Mouse (Mus musculus) olfactory bulb, adult 2 months (tissue): ENCODE measurements at regions not wholly inside any gene's neighbourhood (a gene's known extent, or its start where the extent isn't known, plus 50 kb on each side); places are given as distances from the start of the nearest gene placed in this dataset.

Source experiments
- H3K27ac ChIP-seq: fragments of 200-500 bp; 2 replicates; pipeline ENCODE4 v1.5.1; 2012; ENCODE audit warnings: low read depth, low read length; ENCODE audit not compliant: insufficient read depth
- H3K4me1 ChIP-seq: fragments of 200-500 bp; 2 replicates; pipeline ENCODE4 v1.6.1; 2012; ENCODE audit warnings: low read length; ENCODE audit not compliant: control insufficient read depth, insufficient read depth
- H3K4me3 ChIP-seq: fragments of 200-500 bp; 2 replicates; pipeline ENCODE4 v1.5.1; 2012; ENCODE audit warnings: mild to moderate bottlenecking, low read depth, low read length, moderate library complexity; ENCODE audit not compliant: insufficient read depth
- CTCF ChIP-seq: fragments of 200-500 bp; IDR thresholded peaks from 2 replicates; pipeline ENCODE4 v1.5.1; 2012; ENCODE audit warnings: low read depth, mild to moderate bottlenecking, low read length, moderate library complexity; ENCODE audit not compliant: insufficient read depth
- POLR2A ChIP-seq: fragments of 200-500 bp; IDR thresholded peaks from 2 replicates; pipeline ENCODE4 v1.6.1; 2012; ENCODE audit warnings: mild to moderate bottlenecking, low read depth, low read length, moderate library complexity; ENCODE audit not compliant: insufficient read depth
- WGBS: fragments of 180-500 bp; shearing (Covaris S2); methylation state at CpG from one replicate; pipeline ENCODE4 v1.1.7; 2018; 5-methylcytosine and 5-hydroxymethylcytosine counted together

GRCm38 (mm10) chr1:55957804-55958445, 552.2 kb downstream of the Plcl1 start:
- no peak overlapping the region for H3K4me3 ChIP-seq
- 85% methylated on average over 11 of the region's 11 CpGs for WGBS
- H3K27ac ChIP-seq = no peak overlapping the region
- TF ChIP-seq CTCF (no peak), POLR2A (no peak)
- H3K4me1 ChIP-seq = no peaks in the 10 kb centered on the region

DNA sequence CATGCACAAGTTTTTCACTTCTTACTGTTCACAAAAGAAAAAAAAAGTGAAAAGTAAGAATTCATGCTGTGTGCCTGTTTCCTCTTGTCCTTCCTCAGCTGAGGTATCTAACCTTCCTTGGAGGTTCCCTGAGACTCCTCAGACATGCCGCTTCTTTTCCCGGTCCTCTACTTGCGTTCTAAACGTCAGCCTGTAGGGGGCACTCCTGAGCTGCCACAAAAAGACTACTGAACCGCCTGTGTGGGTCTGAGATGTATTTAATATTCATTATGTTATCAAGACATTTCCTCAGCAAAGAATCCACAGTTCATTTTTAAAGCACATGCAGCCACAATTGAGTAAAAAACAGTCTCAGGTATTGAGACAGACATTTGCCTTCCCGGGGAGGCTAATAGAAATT, 554.6 kb downstream of the Plcl1 start:
- TF ChIP-seq CTCF (peak; percentile 40; the same call in 1 of the 2 replicates), POLR2A (no peak)
- WGBS = 15% methylated on average over 6 of the region's 6 CpGs
- Histone ChIP-seq H3K27ac (no peak overlapping the region), H3K4me1 (no peaks in the 10 kb centered on the region), H3K4me3 (no peak overlapping the region)

- WGBS = 94% methylated on average over 5 of the region's 5 CpGs
- Histone ChIP-seq H3K4me3 (no peak overlapping the region), H3K27ac (no peak overlapping the region), H3K4me1 (no peaks in the 10 kb centered on the region)
- TF ChIP-seq POLR2A = no peak
- TF ChIP-seq CTCF = no peak
These were observed 558.1 kb downstream of the Plcl1 start for GRCm38 (mm10) chr1:55963867-55964266.

- no peaks in the 10 kb centered on the region for H3K4me1 ChIP-seq
- no peak overlapping the region for H3K27ac ChIP-seq
- TF ChIP-seq POLR2A (no peak), CTCF (no peak)
- no peak overlapping the region for H3K4me3 ChIP-seq
- WGBS = 91% methylated on average over 2 of the region's 2 CpGs
These were observed 560.6 kb downstream of the Plcl1 start for GRCm38 (mm10) chr1:55966273-55966672.

DNA sequence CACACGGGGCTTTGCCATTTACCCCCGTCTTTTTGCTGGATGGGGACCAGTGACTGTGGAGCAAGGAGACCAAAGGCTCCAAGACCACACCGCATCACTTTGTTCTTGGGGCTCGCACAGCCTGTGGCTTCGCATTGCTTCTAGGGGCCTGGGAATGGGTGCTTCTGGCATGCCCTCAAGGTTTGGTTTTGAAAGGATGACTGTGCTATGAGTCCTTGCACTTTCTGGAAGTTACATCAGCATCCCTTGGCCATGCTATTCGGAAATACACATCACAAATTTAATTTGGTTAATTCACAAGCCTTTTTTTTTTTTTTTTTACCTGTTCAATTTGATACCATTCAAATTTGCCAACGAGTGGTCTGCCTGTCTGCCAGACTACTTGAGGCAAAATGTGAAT, 562.1 kb downstream of the Plcl1 start:
- TF ChIP-seq POLR2A = no peak
- no peak for TF ChIP-seq CTCF
- Histone ChIP-seq H3K4me3 (no peak overlapping the region), H3K4me1 (no peaks in the 10 kb centered on the region), H3K27ac (no peak overlapping the region)
- 90% methylated on average over 7 of the region's 7 CpGs for WGBS

- no peaks in the 10 kb centered on the region for H3K4me1 ChIP-seq
- H3K4me3 ChIP-seq = no peak overlapping the region
- TF ChIP-seq POLR2A (no peak), CTCF (no peak)
- 93% methylated on average over 3 of the region's 3 CpGs for WGBS
- no peak overlapping the region for H3K27ac ChIP-seq
These were observed 572.1 kb downstream of the Plcl1 start for GRCm38 (mm10) chr1:55977796-55978195.

DNA sequence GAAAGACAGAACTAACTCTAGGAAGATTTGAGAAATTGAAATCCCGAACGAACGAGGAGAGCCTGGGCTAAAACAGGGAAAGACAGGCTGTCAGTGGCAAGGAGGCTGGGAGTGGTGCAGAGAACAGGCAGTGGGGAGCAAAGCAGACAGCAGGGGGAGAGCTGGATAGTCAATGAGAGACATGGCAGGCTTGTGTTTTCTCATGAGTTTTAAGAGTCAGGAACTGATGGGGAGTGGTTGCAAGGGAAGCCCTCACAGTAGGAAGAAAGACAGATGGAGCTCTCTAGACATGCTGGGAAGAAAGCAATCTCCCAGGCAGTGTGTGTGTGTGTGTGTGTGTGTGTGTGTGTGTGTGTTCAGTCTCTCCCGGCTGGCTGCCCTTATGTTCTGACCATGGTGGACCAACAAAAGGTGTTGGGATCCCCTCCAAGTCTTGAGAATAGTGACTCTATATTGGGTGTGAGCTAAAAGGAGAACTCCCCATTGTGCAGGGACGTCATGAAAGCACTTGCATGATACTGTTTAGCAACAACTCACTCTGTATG, 577.9 kb downstream of the Plcl1 start:
- TF ChIP-seq CTCF (no peak), POLR2A (no peak)
- 68% methylated on average over 5 of the region's 5 CpGs for WGBS
- Histone ChIP-seq H3K4me1 (no peaks in the 10 kb centered on the region), H3K27ac (no peak overlapping the region), H3K4me3 (no peak overlapping the region)

DNA sequence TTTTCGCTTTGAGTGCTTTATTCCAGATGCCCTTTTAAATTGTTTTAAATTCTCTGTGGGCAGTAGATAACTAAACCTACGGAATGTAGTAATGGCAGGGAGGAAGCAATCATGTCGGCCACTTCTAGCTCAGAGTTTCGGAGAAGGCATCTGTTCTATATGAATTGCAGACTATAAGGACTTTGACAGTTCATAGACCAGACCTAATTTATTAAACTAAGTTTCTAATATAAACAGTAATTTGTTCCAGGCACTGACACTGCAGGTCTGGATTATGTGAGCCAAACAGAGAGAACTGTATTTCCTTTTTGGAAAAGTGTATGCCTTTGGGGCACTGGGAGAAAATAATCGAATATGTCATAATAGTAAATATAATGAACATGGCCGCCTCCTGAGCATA, 591.4 kb downstream of the Plcl1 start:
- H3K4me1 ChIP-seq = no peaks in the 10 kb centered on the region
- WGBS = 92% methylated on average over 6 of the region's 6 CpGs
- no peak for TF ChIP-seq CTCF
- no peak overlapping the region for H3K4me3 ChIP-seq
- no peak overlapping the region for H3K27ac ChIP-seq
